Comparison of ENCODE assay signal across 30 mouse cellular contexts in the genomic region with DNA sequence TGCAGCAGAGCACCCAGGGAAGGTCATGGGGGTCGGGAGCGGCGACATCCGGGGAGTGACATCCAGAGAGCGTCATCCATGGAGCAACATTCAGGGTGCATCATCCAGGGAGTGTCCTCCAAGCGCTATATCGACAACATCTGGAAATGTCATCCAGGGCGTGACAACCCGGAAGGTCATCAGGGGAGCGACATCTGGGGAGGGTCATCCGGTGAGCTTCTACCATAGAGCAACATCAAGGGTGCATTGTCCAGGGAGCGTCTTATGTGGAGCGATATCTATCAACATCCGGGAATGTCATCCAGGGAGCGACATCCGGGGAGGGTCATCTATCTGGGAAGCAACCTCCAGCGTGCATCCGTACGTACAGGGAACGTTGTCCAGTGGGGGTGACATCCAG. TPM values are rescaled to one million over a fixed set of nuclear protein-coding genes. Genes with fewer than 3 reads are reported as not detected.
A peak's percentile ranks its signal among the peaks of the same experiment; 100 is the strongest.
DNase-seq lines count a peak whose midpoint lies in the region; ATAC-seq and TF ChIP-seq lines count a peak whose summit lies in the region.
"Had no signal": no experiment of that assay in that cellular context is flagged by ENCODE, and none has a peak within 500 bp of the region (broad histone marks: within the 10 kb centered on the region; RNA-seq: fewer than 3 reads in every experiment).

No protein-coding gene starts in this region.

- H3K4me3 ChIP-seq in E14TG2a.4 (replicated peaks; ENCODE audit: low read length) (peak overlapping the region; percentile 67), ES-Bruce4 (ENCODE audit: low read depth, low read length) (peak overlapping the region; percentile 50)
- no peak overlapping the region for H3K4me3 ChIP-seq in intestine, embryonic 16.5 days (ENCODE audit: low read length)
- no peak overlapping the region for H3K4me3 ChIP-seq in hindbrain, embryonic 14.5 days (replicated peaks; ENCODE audit: low read length)
- H3K4me3 ChIP-seq: embryonic facial prominence, embryonic 10.5 days; embryonic facial prominence, embryonic 13.5 days; forebrain, embryonic 10.5 days; forebrain, embryonic 13.5 days; gastrocnemius, adult 2 months; heart, embryonic 15.5 days; hindbrain, embryonic 12.5 days; intestine, embryonic 15.5 days had no signal

- 96% methylated on average over 20 of the region's 20 CpGs for WGBS in intestine, embryonic 16.5 days
- WGBS in hindbrain, embryonic 14.5 days, result 95% methylated on average over 20 of the region's 20 CpGs

- H3K27me3 ChIP-seq in E14TG2a.4 (ENCODE audit: insufficient read depth, low read length) (no peaks in the 10 kb centered on the region), ES-Bruce4 (ENCODE audit: control insufficient read depth, insufficient read depth, low read length, poor library complexity, severe bottlenecking) (no peaks in the 10 kb centered on the region)
- no peaks in the 10 kb centered on the region for H3K27me3 ChIP-seq in intestine, embryonic 16.5 days (replicated peaks; ENCODE audit: control insufficient read depth, insufficient read depth, low read length)
- H3K27me3 ChIP-seq in hindbrain, embryonic 14.5 days (ENCODE audit: control insufficient read depth, insufficient read depth, low read length), result no peaks in the 10 kb centered on the region
- H3K27me3 ChIP-seq: embryonic facial prominence, embryonic 13.5 days; forebrain, embryonic 13.5 days; heart, embryonic 15.5 days; hindbrain, embryonic 12.5 days; intestine, embryonic 15.5 days had no signal

- no peak for TF ChIP-seq POLR2A in ES-Bruce4 (IDR thresholded peaks at IDR 0.05; ENCODE audit: insufficient read depth, low read length)

- TF ChIP-seq EP300 in ES-Bruce4 (IDR thresholded peaks at IDR 0.05; ENCODE audit: insufficient read depth, low read depth, low read length), result 0 out of 2 replicates have a peak, but pooled peaks have one; percentile 18

- no peak for ATAC-seq in intestine, embryonic 16.5 days
- ATAC-seq in hindbrain, embryonic 14.5 days (ENCODE audit: low FRiP score), result no peak
- ATAC-seq: CD4-positive, CD25-positive, alpha-beta regulatory T cell, adult 4 months; forebrain, embryonic 13.5 days; forebrain, postnatal 0 days; hindbrain, embryonic 16.5 days; intestine, embryonic 15.5 days had no signal

- H3K4me1 ChIP-seq in E14TG2a.4 (replicated peaks; ENCODE audit: low read depth, low read length) (peaks cover 58% of the 10 kb centered on the region), ES-Bruce4 (ENCODE audit: control insufficient read depth, insufficient read depth, low read length) (peaks cover 1% of the 10 kb centered on the region)
- H3K4me1 ChIP-seq in intestine, embryonic 16.5 days (ENCODE audit: control insufficient read depth, insufficient read depth, low read length), result no peaks in the 10 kb centered on the region
- no peaks in the 10 kb centered on the region for H3K4me1 ChIP-seq in hindbrain, embryonic 14.5 days (replicated peaks; ENCODE audit: control insufficient read depth, insufficient read depth, low read length)
- H3K4me1 ChIP-seq: embryonic facial prominence, embryonic 10.5 days; embryonic facial prominence, embryonic 13.5 days; forebrain, embryonic 10.5 days; forebrain, embryonic 13.5 days; heart, embryonic 15.5 days; hindbrain, embryonic 12.5 days; intestine, embryonic 15.5 days had no signal

- TF ChIP-seq CTCF in E14TG2a.4 (conservative IDR thresholded peaks at IDR 0.05; ENCODE audit: low read length), result no peak
- no peak for TF ChIP-seq CTCF in ES-Bruce4 (IDR thresholded peaks at IDR 0.05; ENCODE audit: low read depth, low read length)

- peaks cover 31% of the 10 kb centered on the region for H3K36me3 ChIP-seq in E14TG2a.4 (ENCODE audit: insufficient read depth, low read length)
- H3K36me3 ChIP-seq in ES-Bruce4 (ENCODE audit: control insufficient read depth, insufficient read depth, low read length, poor library complexity, severe bottlenecking), result no peaks in the 10 kb centered on the region
- no peaks in the 10 kb centered on the region for H3K36me3 ChIP-seq in intestine, embryonic 16.5 days (ENCODE audit: control insufficient read depth, insufficient read depth, low read length)
- H3K36me3 ChIP-seq in hindbrain, embryonic 14.5 days (replicated peaks; ENCODE audit: control insufficient read depth, insufficient read depth), result no peaks in the 10 kb centered on the region
- H3K36me3 ChIP-seq: embryonic facial prominence, embryonic 10.5 days; embryonic facial prominence, embryonic 13.5 days; forebrain, embryonic 10.5 days; heart, embryonic 15.5 days; hindbrain, embryonic 12.5 days; intestine, embryonic 15.5 days had no signal

- peak; percentile 17 to 23 for DNase-seq in heart, adult 9 months (ENCODE audit: low spot score in 2 of 2)
- no peak for DNase-seq in heart, postnatal 4 days
- peak; percentile 95 for DNase-seq in R1 (ENCODE audit: low read depth, low spot score)
- DNase-seq in hindbrain, embryonic 14.5 days (ENCODE audit: low spot score), result no peak
- no peak for DNase-seq in kidney, adult 18-20 months
- DNase-seq: adrenal gland, adult 2 months; adrenal gland, postnatal 14 days; cerebellum, adult 11 months; cerebellum, adult 2 months; cerebellum, postnatal 10 days; cerebellum, postnatal 36 days; embryo, embryonic 11 days; forebrain, postnatal 0 days; gastrocnemius, adult 2 months; gastrocnemius, postnatal 14 days; heart, postnatal 14 days; kidney, adult 2 months had no signal

- H3K4me2 ChIP-seq in intestine, embryonic 16.5 days (ENCODE audit: low read depth, low read length), result no peak overlapping the region
- H3K4me2 ChIP-seq in hindbrain, embryonic 14.5 days (replicated peaks), result no peak overlapping the region
- H3K4me2 ChIP-seq: embryonic facial prominence, embryonic 13.5 days; forebrain, embryonic 13.5 days; heart, embryonic 11.5 days; heart, embryonic 15.5 days; hindbrain, embryonic 12.5 days; intestine, embryonic 15.5 days had no signal

- H3K9me3 ChIP-seq in E14TG2a.4 (ENCODE audit: low read length) (no peaks in the 10 kb centered on the region), ES-Bruce4 (replicated peaks; ENCODE audit: control insufficient read depth, insufficient read depth, low read length, poor library complexity, severe bottlenecking) (no peaks in the 10 kb centered on the region)
- H3K9me3 ChIP-seq in intestine, embryonic 16.5 days (ENCODE audit: control insufficient read depth, low read length), result no peaks in the 10 kb centered on the region
- H3K9me3 ChIP-seq in hindbrain, embryonic 14.5 days (ENCODE audit: control insufficient read depth, low read length), result peaks cover 14% of the 10 kb centered on the region
- H3K9me3 ChIP-seq: heart, embryonic 15.5 days; intestine, embryonic 15.5 days had no signal

- H3K27ac ChIP-seq in ES-Bruce4 (ENCODE audit: insufficient read depth, low read length), result no peak overlapping the region
- no peak overlapping the region for H3K27ac ChIP-seq in intestine, embryonic 16.5 days (ENCODE audit: low read length)
- H3K27ac ChIP-seq in hindbrain, embryonic 14.5 days, result no peak overlapping the region
- H3K27ac ChIP-seq: embryonic facial prominence, embryonic 10.5 days; embryonic facial prominence, embryonic 13.5 days; forebrain, embryonic 10.5 days; forebrain, embryonic 13.5 days; gastrocnemius, adult 2 months; heart, embryonic 15.5 days; hindbrain, embryonic 12.5 days; intestine, embryonic 15.5 days had no signal

- H3K9ac ChIP-seq in ES-Bruce4 (ENCODE audit: low read depth, poor library complexity, severe bottlenecking), result peak overlapping the region; percentile 0; the same call in 1 of the 2 replicates
- no peak overlapping the region for H3K9ac ChIP-seq in intestine, embryonic 16.5 days (ENCODE audit: low read depth, low read length)
- H3K9ac ChIP-seq in hindbrain, embryonic 14.5 days, result no peak overlapping the region
- H3K9ac ChIP-seq: embryonic facial prominence, embryonic 13.5 days; forebrain, embryonic 13.5 days; forebrain, postnatal 0 days; heart, embryonic 15.5 days; hindbrain, embryonic 12.5 days; intestine, embryonic 15.5 days had no signal

RNA-seq across cellular contexts. Expression of a gene that starts 14.7 kb away (rescaled TPM):
- total RNA-seq in heart, postnatal 4 days (2021), result 10 to 100 TPM; 12.2 to 13.3 TPM
- polyA plus RNA-seq in ES-Bruce4 (2011; ENCODE audit: insufficient read depth, insufficient read length, low read depth, missing spikeins), result 35.9 and 37.7 TPM in 2 replicates
- polyA plus RNA-seq in intestine, embryonic 16.5 days (2015; fragmentation: Nextera tagmentation; extraction: Ambion mirVana), result 26.9 and 30.6 TPM in 2 replicates
- 27.3 and 29.7 TPM in 2 replicates for polyA plus RNA-seq in hindbrain, embryonic 14.5 days (2014; fragmentation: Nextera tagmentation; extraction: Ambion mirVana)

Comparison
In these comparisons a context has a peak if more than half of its experiments do, and no peak if none do; other contexts are left out.
1. DNase-seq: peak in heart, adult 9 months (2 of 2) and R1 (single experiment); none in heart, postnatal 4 days (single experiment), hindbrain, embryonic 14.5 days (single experiment) and kidney, adult 18-20 months (single experiment).
2. H3K4me3 ChIP-seq: peak in E14TG2a.4 (single experiment) and ES-Bruce4 (single experiment); none in intestine, embryonic 16.5 days (single experiment) and hindbrain, embryonic 14.5 days (single experiment).